Mouse (Mus musculus) layer of hippocampus, adult 18-20 months (tissue): ENCODE results near the gene Lmf1. TPM values are rescaled to one million over a fixed set of nuclear protein-coding genes. Genes with fewer than 3 reads are reported as not detected.

Experiments used
- DNase-seq, 2 experiments: peaks; one replicate each; pipeline ENCODE4 v3.0.0; 2022; ENCODE audit warnings: low spot score in 2 of 2
- long read RNA-seq: library from polyadenylated mRNA; stranded (forward); transcript quantifications from one replicate; pipeline ENCODE4 v2.0.0, GENCODE M21; 2021
- total RNA-seq, 2 experiments: library from RNA; stranded (reverse); gene quantifications; 2 replicates each; pipeline ENCODE4 v1.2.3; 2021

Lmf1 gene
- total RNA-seq, result 10 to 100 TPM; 24.9 to 25.6 TPM
- long read RNA-seq, partial matches to known transcripts, result 2 of 34 reads
- long read RNA-seq, other reads (novel, unspliced or antisense), result 31 of 34 reads

DNA sequence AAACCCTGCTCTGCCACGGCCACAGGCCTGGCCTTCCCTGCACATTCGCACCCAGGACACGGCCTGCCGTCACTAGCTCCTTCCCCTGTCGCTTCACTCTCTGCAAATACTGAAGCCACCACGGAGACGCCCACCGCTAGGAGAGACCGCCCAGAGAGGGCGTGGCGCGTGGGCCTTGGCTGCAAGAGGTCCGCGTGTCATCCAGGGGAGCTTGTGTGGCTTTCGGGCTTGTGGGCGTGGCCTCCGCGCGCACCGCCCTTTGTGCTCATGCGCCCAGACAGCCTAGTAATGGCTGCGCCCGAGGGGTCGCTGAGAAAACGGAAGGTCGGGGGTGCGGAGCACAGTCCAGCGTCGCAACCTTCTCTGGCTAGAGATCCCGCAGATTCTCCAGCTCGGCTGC, at the start of gene Lmf1:
Lmf1 (plus strand) TSS at position 166 of the 400 bp plus-strand sequence.
- peak; percentile 94 to 97 for DNase-seq

DNA sequence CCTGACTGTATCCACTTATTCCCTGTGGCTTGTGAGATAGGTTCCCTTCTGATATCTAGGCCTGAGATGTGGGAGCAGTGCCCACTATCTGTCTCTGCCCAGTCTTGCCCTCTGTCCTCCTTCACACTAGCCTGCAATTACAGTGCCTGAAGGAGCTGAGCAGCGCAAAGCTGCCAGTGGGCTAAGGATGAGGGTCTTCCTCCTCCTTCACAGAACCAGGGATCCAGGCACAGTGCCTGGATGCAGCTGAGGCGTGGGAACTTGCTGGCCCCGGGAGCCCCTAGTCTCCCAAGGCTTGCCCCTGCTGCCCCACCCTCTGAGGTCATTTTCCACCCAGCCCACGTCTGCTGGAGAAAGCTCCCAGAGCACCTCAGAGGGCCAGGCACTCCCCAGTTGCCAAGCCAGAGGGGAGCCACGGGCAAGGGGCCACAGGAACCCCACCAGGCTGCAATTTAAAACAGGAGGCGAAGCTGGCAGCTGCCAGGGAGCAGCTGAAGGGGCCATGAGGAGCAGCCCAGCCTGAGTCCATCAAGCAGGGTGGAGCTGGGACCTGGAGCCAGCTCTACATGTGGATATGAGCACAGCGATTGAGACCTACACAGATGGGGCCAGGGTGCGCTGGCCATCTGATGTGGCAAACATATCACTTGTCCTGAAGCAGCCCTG, 48.4 kb upstream of the Lmf1 start:
- no peak for DNase-seq

DNA sequence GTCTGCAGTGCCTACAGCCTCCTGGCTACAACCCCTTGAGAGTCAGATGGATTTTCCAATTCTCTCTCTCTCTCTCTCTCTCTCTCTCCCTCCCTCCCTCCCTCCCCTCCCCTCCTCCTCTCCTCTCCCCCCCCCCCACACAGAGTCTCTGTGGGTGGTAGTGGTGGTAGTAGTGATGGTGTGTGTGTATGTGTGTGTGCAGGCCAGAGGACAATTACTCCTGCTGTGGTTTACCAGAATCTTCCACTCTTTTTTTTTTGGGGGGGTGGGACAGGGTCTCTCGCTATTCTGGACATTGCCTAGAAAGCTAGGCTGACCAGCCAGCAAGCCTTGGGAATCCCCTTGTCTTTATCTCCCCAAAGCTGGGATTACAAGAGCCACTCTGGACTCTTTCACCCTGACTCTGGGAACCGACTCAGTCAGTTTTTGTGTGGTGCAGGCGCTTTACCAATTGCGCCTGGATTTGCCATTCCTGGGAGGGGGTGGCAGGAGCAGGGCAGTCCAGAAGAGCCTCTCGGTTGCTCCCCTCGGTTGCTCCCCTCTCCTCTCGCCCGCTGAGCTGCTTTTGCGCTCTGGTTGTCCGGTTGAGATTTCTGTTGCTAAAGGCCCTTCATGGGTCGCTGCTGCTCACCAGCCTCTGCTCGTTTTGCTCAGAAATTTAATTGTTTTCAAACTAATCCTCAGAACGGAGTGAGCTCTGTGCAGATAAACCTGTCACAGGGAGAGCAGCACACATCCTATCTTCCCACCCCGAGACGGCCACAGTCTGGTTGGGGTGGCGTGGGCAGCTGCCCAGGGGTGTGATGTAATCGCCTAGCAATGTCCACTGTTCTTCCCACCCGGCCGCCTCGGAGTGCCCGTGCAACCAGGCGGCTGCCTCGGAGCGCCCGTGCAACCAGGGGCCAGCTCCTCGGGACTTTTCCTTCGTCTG, 39.7 kb upstream of the Lmf1 start:
- DNase-seq, result peak in 1 of 2 experiments; percentile 39

DNA sequence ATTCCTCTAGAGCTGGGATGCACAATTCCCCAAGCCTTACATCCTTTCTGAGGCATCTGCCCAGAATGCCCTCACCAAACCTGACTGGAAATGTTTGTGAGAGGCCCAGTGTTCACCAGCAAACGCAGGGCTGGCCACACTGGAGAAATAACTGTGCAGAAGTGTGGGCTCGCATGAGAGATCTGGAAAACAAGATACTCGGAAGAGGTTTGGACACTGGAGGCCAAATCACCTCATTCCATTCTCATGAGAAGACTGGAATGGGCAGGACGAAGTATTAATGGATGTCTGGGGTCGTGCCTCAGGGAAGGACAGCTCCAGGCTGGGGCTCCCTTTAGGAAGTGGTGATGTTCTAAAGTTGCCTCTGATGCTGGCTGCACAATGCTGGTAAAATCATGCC, 38.2 kb upstream of the Lmf1 start:
- no peak for DNase-seq

DNA sequence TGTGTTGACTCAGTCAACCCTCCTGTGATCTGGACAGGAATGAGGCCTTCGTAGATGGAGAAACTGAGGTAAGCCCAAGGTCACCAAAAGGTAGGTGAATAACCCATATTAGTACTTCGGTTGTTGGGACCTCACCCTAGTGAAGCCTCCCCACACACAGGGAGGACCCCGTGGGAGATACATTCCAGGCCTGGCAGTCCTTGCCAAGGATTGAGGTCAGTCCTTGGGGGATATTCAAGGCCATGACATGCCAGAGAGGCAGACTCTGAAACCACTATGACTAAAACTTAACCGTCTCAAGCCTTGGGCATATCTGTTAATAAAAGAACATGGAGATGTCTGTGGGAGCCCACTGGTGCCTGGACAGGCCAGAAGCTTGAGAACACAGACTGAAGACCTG, 37.1 kb upstream of the Lmf1 start:
- no peak for DNase-seq

DNA sequence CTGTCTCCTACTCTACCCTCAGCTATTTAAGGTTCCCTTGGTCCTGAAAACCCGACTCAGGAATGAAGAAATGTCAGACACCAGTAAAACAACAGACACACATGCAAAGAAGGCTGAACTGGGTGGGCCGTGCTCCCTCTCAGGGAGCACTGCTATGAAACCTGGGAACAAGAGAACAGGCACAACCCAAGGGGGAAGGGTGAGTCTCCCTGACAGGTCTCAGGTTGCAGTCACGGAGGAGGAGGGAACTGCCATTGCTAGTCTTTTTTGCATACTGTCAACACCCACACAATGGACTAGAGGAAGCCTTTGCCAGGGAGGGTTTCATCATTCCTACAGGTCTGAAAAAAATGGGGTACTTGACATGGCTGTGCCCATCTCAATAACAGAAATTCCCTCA, 31.9 kb upstream of the Lmf1 start:
- DNase-seq, result no peak

DNA sequence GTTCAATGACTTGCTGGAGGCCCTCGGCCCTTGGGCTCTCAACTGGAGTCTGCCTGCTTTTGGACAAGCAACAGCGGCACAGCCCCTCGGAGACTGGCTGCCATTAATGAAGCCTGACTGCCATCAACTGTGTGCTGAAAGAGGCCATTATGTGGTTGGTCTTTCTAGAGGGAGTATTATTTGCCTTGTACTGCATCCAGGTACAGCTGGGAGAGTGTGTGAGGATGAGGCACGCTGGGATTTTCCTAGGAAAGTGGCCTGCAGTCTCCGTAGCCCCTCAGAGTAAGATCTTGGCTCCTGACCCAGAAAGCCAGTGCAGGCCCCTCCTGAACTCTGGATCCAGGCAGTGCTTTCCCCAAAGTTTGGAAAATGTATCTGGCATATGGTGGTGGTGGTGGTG, 28.9 kb upstream of the Lmf1 start:
- no peak for DNase-seq

DNA sequence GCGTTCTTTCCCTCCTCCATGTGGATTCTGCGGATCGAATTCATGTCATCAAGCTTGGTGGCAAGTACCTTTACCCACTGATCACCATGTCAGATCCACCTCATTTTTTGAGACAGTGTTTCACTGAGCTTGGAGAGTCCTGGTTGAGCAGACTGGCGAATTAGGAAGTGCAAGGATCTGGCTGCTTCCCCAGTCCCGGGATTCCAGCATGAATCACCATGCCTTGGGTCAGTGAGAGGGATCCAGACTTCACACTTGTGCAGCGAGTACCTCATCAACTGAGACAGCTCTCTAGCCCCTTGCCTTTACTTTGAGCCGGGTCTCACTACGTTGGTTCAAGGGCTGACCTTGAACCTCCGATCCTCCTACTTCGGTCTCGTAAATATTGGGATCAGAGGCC, 27.6 kb upstream of the Lmf1 start:
- DNase-seq, result no peak

DNA sequence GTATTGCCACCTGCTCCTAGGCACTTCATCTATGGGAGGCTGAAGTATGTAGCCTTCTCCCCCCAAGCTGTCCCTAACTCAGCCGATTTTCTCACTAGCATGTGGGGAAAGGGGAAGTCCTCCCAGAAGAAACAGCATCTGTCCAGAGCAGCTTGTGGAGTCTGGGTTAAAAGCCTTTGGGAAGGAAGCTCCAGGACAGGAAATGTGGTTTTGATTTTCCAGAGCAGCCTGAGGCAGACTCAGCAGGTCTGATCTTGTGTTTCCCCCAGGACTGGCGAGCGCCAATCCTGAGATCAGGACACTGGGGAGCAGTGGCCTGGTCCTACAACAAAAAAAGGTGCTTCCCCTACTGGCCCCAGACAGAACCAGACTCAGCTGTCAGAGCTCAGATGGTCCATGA, 23.7 kb upstream of the Lmf1 start:
- no peak for DNase-seq

DNA sequence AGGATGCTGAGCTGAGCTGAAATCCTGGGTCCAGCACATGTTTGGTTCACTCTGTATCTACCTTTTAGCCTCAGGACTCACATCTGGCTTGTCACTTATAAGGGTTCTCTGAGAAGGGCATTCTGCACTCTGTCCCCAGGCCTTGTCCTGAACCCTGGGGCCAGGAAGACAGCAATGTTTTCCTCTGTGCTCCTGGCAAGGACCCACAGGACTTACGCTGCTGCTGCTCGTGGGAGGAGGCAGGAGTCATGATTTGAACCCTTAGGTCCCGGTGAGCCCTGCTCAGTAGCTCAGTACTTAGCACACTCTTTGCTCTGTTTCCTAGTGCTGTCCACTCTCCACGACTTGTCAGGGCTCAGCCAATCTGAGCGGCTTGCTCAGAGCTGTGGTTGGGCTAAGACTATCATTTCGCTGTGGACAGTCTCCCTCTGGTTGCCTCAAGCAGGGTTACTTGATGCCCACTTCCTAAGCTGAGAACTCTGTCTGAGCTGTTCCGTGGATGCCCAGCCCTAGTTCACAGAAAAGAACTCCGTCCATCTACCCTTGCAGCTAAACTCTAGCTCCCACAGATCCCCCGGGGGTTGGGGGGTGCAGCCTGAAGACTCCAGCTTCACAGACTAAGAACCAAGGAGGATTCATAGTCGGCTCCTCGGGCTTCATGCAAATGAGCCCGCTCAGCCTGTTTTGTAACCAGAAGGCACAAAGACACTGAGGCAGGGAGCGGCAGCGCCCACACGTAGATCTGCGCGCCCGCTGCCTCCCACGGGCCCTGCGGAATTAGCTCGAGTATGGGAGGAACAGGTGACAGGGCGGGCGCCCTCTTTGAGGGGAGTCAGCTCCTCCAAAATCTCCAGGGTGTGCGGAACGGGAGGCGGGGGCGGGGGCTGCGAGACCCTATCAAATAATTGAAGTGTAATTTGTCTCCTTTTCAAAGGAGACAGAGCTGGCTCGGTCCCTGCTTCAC, 22.9 kb upstream of the Lmf1 start:
- DNase-seq, result peak; percentile 89 to 94

DNA sequence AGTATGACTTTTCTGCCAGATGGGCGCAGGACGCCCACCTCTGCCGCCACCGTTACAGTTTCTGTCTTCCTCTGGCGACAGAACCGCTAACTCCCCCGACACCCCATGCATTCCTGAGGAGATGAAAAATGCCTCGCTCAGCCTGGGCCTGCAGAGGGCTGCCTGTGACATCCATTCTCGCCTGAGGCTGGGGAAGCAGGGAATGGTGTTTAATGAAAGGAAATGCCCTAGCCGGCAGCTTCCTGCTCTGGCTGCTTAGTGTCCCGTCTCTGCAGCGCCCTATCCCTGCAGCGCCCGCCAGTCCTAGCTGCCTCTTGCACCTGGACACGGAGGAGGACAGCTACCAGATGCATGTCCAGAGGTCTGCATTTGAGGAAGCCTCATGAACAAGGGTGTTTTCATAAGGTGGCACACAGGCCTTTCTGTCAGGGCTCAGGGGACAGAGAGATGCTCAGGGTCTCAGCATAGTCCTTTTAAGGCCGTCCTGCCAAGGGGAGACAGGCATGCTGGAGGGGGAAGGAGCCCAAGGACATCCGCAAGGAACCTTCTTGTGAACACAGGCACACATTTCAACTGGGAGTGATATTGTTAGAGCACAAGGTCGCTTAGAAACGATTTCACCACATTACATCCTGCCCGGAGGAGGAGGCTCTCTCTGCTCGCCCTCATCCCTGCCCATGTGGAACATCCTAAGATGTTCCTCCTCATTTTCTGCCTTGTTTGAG, 22.1 kb upstream of the Lmf1 start:
- peak; percentile 86 to 93 for DNase-seq

DNA sequence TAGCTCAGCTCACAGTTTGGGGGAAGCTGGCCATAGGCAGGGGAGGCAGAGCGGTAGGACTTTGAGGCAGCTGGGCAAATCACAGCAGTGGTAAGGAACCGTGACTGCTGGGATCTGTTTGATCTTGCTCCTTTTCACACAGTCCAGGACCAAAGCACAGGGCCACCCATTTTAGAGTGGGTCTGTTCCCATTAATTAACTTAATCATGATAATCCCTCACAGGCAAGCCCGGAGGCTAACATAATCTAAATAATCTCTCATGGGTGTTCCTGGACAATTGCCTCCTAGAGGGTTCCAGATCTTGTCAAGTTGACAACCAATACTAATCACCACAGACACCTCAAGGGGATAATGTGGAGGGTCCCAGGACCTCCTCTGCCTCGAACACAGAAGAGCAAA, 19.3 kb upstream of the Lmf1 start:
- DNase-seq, result no peak

DNA sequence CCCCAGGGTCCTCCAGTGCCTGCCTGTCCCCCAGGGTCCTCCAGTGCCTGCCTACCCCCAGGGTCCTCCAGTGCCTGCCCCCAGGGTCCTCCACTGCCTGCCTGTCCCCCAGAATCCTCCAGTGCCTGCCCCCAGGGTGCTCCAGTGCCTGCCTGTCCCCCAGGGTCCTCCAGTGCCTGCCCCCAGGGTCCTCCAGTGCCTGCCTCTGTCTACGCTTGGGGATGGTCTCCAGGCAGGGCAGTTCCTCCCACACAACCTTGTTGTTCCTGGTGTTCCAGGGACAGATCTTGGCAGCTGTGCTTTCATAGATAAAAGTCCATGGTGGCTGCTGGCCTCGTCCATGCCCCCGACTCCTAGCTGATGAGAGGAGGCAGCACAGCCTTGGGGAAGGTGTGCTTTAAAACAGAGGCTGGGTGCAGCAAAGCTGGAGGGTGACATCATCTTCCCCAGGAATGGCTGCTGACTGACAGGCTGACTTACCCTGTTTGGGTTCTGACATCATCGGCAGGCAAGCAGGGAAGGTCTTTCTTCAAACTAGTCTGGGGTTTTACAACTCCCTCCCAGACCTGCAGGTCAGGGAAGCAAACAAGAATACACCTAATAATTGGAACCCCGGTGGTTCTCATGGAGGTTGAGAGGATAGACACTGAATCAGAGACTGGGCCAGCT, 18.2 kb upstream of the Lmf1 start:
- no peak for DNase-seq

DNA sequence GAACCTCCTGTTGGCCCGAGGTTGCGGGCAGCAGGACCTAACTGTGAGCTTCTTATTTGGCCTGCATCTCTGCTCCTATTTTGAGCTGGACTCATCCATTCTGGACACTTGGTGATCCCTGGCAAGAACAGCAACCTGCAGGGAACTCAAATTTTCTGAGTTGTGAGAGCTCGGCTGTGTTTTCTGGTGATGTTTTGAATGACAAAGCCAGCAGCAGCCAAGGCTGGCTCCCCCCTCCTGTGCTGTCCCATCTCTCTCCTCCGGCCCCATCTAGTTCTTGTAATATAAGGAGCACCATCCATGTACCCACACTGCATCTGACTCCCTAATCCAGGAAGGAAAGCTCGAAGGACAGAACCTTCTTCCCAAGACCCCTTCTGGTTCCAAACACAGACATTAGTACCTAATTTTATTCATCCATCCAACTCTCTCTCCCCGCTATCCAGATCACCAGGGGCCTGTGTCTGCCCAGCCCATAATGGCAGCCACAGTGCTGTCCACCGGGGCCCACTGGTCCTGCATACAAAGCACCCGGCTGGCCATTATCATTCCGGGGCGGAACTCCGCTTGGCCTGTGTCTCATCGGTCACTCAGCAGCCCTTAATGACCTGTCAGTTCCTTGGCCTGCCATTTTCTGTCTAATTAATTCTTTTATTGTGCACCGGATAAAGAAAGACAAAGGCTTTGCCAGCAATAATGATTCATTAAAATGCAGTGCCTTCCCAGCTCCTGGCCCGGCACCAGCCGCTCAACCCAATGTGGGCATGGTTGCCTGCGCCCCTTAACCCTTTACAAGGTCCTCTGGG, 17.5 kb upstream of the Lmf1 start:
- peak; percentile 37 to 73 for DNase-seq

DNA sequence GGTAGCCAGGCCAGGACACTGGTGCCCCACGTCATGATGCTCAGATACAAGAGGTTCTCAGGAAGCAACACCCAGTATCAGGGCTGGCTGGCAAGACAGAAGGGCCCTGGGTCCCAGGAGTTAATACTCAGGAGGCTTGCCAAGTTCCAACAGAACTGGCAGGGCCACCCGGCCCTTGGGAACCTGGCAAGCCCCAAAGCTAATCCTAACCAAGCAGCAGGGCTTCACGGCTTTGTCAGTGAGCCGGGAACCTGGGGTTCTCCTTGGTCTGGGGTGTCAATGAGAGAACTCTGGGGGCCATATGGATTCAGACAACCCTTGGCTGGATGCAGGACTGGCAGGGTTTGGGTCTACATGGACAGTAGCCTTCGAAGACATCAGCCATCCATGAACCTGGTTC, 14.4 kb upstream of the Lmf1 start:
- peak in 1 of 2 experiments; percentile 66 for DNase-seq

DNA sequence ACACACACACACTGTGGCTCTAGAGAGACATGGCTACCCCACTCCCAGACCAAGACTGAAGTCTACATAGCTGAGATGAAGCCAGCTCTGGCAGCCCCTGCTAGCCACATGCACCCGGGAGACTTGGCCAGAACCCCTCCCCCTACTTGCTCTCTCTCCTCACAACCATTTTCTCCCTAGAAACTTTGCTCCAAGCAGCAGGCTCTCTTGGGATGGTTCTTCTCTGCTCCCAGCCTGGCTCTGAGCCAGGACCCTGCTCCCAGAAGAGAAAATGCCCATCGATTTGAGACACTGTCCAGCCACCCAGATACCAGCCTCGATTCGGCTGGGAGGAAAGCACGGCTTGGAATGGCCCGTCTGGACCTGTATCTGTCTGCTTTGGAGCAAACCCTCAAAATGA, 13.6 kb upstream of the Lmf1 start:
- peak in 1 of 2 experiments; percentile 59 for DNase-seq

DNA sequence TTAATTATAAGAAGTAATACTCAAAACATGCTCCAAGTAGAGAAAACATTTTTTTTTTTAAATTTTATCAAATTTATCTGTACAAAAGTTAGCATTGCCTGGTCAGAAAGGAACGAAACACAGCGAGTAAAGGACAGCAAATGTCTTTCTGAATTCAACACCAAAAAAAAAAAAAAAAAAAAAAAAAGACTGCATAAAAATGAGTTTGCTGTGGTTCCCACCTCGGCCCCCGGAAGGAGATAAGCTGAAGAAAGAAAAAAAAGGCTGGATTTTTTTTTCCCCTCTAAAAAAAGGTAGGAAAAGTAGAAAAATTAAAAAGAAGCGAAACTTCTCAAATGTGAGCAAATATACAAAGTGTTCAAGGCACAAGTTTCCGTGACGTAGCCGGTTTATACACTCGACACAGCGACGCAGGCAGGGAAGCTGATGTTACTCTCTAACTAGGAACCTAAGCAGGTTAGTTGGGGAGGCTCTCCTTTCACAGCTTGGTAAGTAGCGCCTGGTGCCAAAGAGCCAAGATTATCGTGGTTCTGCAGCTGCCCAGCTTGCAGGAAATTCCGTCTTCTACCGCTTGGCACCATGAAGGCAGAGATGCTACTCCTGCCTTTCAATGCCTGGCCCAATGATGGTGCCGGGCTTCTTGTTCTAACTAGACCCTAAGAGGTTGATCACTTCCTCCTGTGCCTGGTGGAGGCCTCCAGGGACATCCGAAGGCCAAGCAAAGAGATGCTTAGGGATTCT, 12.9 kb upstream of the Lmf1 start:
- DNase-seq, result no peak

DNA sequence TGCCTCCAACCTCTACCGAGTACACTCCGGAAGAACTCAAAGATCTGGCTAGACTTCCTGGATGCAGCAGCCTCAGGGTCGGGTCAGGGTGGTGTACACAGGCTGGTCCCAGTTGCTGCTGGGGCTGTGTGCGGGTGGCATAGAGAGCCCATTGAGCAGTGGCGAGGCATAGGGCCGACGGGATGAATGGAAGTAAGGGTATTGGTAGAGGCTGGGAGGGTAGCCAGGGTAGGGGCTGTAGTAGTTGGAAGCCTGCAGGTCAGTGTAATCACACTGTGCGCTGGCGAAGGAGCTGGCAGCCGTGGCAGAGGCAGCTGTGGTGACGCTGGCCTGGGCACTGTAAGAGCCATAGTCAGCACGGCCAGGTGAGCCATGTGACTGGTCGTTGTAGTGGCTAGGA, 11.6 kb upstream of the Lmf1 start:
- peak in 1 of 2 experiments; percentile 62 for DNase-seq
